Mouse (Mus musculus): ENCODE data around the gene Tvp23b. TPM values are rescaled to one million over a fixed set of nuclear protein-coding genes. Genes with fewer than 3 reads are reported as not detected.

Tvp23b gene
- polyA plus RNA-seq, 1 experiment from 2014 or later, result 37.5 TPM

DNA sequence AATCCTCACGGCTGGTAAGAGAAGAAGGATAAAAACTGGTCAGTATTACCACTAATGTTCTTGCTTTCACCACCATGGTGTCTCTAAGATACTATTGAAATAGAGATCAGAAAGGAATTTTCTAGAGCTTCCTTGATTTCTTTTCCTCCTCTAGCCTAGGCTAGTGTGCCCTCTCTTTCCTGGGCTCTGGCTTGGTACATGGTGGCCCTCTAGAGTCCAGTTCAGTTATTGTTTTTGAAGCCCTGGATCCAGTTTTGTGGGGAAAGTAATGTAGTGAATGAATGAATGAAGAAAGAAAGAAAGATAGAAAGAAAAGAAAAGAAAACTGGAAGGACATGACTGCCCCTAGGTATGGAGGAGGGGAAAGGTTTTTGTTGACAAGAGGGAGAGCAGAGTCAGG is 28.1 kb upstream of the Tvp23b start:
- DNase-seq (ENCODE audit: low spot score), result no peak
- no peak overlapping the region for H3K9ac ChIP-seq (ENCODE audit: low read length)
- H3K9me3 ChIP-seq (ENCODE audit: control insufficient read depth, low read length), result no peaks in the 10 kb centered on the region
- H3K27ac ChIP-seq (ENCODE audit: low read depth, low read length), result no peak overlapping the region
- no peak overlapping the region for H3K4me3 ChIP-seq (ENCODE audit: low read depth, low read length)
- ATAC-seq (replicated peaks; ENCODE audit: low FRiP score), result no peak
- no peaks in the 10 kb centered on the region; the same call in 1 of the 2 replicates for H3K4me1 ChIP-seq (replicated peaks; ENCODE audit: control insufficient read depth, insufficient read depth, low read length)
- no peaks in the 10 kb centered on the region for H3K27me3 ChIP-seq (ENCODE audit: control insufficient read depth, insufficient read depth, low read length)
- 64% methylated on average over 1 of the region's 1 CpGs for WGBS
- no peak overlapping the region for H3K4me2 ChIP-seq (ENCODE audit: low read depth, low read length, severe bottlenecking)
- no peaks in the 10 kb centered on the region for H3K36me3 ChIP-seq (ENCODE audit: control insufficient read depth, insufficient read depth, low read length)

DNA sequence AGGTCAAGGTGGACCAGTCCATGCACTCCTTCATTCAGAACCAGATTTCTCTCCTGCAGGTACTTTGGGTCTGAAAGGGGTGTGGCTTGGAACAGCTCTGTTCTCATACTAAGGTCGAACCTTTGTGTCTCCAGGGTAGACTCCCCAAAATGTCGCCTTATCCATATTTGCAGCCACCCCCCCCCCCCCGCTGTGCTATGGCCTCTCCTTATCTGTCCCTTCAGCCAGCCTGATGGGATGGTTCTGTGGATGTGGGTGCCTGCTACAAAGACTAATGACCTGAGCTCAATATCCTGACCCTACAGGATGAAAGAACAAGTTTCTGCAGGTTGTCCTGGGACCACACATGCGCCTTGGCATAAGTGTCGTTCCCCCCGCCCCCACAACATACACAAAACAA is 25.9 kb upstream of the Tvp23b start:
- H3K27me3 ChIP-seq (ENCODE audit: control insufficient read depth, insufficient read depth, low read length), result no peaks in the 10 kb centered on the region
- WGBS, result 88% methylated on average over 6 of the region's 6 CpGs

DNA sequence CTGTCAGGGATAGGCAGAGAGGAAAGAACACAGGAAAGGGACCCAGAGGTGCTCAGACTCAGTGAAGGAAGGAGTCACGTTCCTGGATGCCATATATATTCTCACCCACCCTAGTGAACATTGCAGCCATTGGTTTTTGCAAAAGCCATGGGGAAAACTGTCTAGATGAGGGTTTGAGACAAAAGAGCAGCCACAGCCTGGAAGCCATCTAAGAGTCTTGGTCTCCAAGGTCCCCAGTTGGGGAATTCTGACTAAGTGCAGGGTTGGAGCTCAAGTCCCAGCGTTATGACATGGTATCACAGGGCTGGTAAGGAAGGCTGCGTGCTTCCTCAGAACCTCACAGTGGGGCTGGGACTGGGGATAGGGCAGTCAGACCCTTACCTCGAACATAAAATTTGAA is 13.7 kb upstream of the Tvp23b start:
- Histone ChIP-seq H3K36me3 (ENCODE audit: control insufficient read depth, insufficient read depth, low read length) (no peaks in the 10 kb centered on the region), H3K9me3 (ENCODE audit: control insufficient read depth, low read length) (no peaks in the 10 kb centered on the region), H3K4me3 (ENCODE audit: low read depth, low read length) (no peak overlapping the region), H3K27me3 (ENCODE audit: control insufficient read depth, insufficient read depth, low read length) (no peaks in the 10 kb centered on the region), H3K27ac (ENCODE audit: low read depth, low read length) (no peak overlapping the region), H3K4me2 (ENCODE audit: low read depth, low read length, severe bottlenecking) (no peak overlapping the region), H3K9ac (ENCODE audit: low read length) (no peak overlapping the region), H3K4me1 (replicated peaks; ENCODE audit: control insufficient read depth, insufficient read depth, low read length) (no peaks in the 10 kb centered on the region)
- no peak for ATAC-seq (replicated peaks; ENCODE audit: low FRiP score)
- no peak for DNase-seq (ENCODE audit: low spot score)
- 77% methylated on average over 4 of the region's 4 CpGs for WGBS

More for the DNA sequence above, 25.9 kb upstream of the Tvp23b start:
- Histone ChIP-seq H3K27ac (ENCODE audit: low read depth, low read length) (no peak overlapping the region), H3K9ac (ENCODE audit: low read length) (no peak overlapping the region), H3K4me2 (ENCODE audit: low read depth, low read length, severe bottlenecking) (no peak overlapping the region), H3K4me1 (replicated peaks; ENCODE audit: control insufficient read depth, insufficient read depth, low read length) (no peaks in the 10 kb centered on the region), H3K36me3 (ENCODE audit: control insufficient read depth, insufficient read depth, low read length) (no peaks in the 10 kb centered on the region), H3K4me3 (ENCODE audit: low read depth, low read length) (no peak overlapping the region), H3K9me3 (ENCODE audit: control insufficient read depth, low read length) (no peaks in the 10 kb centered on the region)
- DNase-seq (ENCODE audit: low spot score), result no peak
- ATAC-seq (replicated peaks; ENCODE audit: low FRiP score), result no peak

DNA sequence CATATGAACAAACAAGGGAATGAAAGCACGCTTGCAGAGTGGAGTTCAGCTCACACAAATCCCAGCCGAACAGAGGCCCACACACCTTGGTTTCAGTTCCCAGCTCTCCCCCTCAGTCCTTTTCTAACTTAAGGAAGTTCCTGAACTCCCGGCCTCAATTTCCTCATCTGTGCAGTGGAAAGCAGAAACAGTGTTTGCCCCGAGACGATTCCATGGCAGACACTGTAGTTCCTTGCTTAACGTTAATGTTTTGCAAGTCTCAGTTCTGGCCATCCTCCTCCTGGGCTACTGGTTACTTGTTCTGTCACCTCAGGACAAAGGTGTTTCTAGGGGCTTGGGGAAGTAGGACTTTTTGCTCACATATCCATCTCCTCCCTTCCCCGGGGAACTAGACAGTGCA is 12.6 kb upstream of the Tvp23b start:
- Histone ChIP-seq H3K4me1 (replicated peaks; ENCODE audit: control insufficient read depth, insufficient read depth, low read length) (no peaks in the 10 kb centered on the region), H3K9me3 (ENCODE audit: control insufficient read depth, low read length) (no peaks in the 10 kb centered on the region), H3K9ac (ENCODE audit: low read length) (no peak overlapping the region), H3K4me2 (ENCODE audit: low read depth, low read length, severe bottlenecking) (no peak overlapping the region), H3K27me3 (ENCODE audit: control insufficient read depth, insufficient read depth, low read length) (no peaks in the 10 kb centered on the region), H3K4me3 (ENCODE audit: low read depth, low read length) (no peak overlapping the region), H3K27ac (ENCODE audit: low read depth, low read length) (no peak overlapping the region), H3K36me3 (ENCODE audit: control insufficient read depth, insufficient read depth, low read length) (no peaks in the 10 kb centered on the region)
- DNase-seq (ENCODE audit: low spot score) (no peak), ATAC-seq (replicated peaks; ENCODE audit: low FRiP score) (no peak)
- WGBS, result 86% methylated on average over 7 of the region's 7 CpGs

DNA sequence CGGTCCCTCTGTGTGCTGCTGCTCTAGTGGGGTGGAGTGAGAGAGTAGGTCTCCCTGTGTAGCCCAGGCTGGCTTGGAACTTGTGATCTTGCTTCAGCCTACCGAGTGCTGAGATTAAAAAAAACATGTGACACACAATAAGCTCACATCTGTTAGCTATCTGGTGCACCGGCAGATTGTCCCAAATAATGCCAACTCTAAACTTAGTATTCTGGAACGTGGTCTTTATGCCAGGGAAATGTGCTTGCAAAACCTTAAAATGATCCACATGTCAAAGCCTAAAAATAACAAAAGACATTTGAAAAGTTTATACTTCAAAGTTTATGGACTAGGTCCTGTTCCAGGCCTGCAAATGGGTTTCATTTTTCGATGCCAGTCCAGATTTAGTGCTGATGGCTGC is 10.1 kb upstream of the Tvp23b start:
- H3K36me3 ChIP-seq (ENCODE audit: control insufficient read depth, insufficient read depth, low read length), result no peaks in the 10 kb centered on the region
- ATAC-seq (replicated peaks; ENCODE audit: low FRiP score) (no peak), DNase-seq (ENCODE audit: low spot score) (no peak)
- H3K27me3 ChIP-seq (ENCODE audit: control insufficient read depth, insufficient read depth, low read length), result no peaks in the 10 kb centered on the region
- no peak overlapping the region for H3K4me2 ChIP-seq (ENCODE audit: low read depth, low read length, severe bottlenecking)
- H3K27ac ChIP-seq (ENCODE audit: low read depth, low read length), result no peak overlapping the region
- no peaks in the 10 kb centered on the region for H3K9me3 ChIP-seq (ENCODE audit: control insufficient read depth, low read length)
- 81% methylated on average over 5 of the region's 5 CpGs for WGBS
- no peaks in the 10 kb centered on the region for H3K4me1 ChIP-seq (replicated peaks; ENCODE audit: control insufficient read depth, insufficient read depth, low read length)
- no peak overlapping the region for H3K9ac ChIP-seq (ENCODE audit: low read length)
- no peak overlapping the region for H3K4me3 ChIP-seq (ENCODE audit: low read depth, low read length)

DNA sequence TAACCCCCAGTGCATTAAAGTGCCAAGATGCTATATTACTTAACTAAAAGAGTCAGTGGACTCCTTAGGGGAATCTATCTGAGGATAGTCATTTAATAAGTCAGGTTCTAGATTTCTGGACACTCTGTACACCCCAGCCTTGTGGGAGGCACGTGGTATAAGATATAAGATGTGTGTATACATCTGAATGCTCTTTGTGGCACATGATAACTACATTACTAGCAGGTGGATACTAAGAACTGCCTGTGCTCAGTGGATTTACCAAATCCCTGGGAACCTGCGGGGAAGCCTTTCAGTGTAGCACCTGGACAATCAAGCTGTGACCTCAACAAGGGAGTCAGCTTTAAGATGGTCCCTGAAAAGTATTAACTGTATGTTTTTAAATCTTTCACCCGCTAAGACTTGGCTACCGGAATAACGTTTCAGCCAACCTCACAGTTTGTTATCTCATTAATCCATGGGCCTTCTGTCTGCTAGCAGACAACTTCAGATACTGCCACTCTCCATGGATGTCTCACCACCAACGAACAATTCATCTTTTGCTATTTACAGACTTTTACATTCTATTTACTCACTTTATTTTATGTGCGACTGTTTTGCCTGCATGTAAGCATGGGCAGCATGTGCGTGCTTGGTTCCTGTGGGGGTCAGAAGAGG is 9.4 kb upstream of the Tvp23b start:
- H3K4me1 ChIP-seq (replicated peaks; ENCODE audit: control insufficient read depth, insufficient read depth, low read length), result no peaks in the 10 kb centered on the region
- WGBS, result 86% methylated on average over 8 of the region's 8 CpGs
- H3K27ac ChIP-seq (ENCODE audit: low read depth, low read length), result no peak overlapping the region
- no peaks in the 10 kb centered on the region for H3K36me3 ChIP-seq (ENCODE audit: control insufficient read depth, insufficient read depth, low read length)
- H3K4me2 ChIP-seq (ENCODE audit: low read depth, low read length, severe bottlenecking), result no peak overlapping the region
- H3K9me3 ChIP-seq (ENCODE audit: control insufficient read depth, low read length), result no peaks in the 10 kb centered on the region
- no peak overlapping the region for H3K9ac ChIP-seq (ENCODE audit: low read length)
- no peak for ATAC-seq (replicated peaks; ENCODE audit: low FRiP score)
- DNase-seq (ENCODE audit: low spot score), result no peak
- H3K4me3 ChIP-seq (ENCODE audit: low read depth, low read length), result no peak overlapping the region
- H3K27me3 ChIP-seq (ENCODE audit: control insufficient read depth, insufficient read depth, low read length), result no peaks in the 10 kb centered on the region

DNA sequence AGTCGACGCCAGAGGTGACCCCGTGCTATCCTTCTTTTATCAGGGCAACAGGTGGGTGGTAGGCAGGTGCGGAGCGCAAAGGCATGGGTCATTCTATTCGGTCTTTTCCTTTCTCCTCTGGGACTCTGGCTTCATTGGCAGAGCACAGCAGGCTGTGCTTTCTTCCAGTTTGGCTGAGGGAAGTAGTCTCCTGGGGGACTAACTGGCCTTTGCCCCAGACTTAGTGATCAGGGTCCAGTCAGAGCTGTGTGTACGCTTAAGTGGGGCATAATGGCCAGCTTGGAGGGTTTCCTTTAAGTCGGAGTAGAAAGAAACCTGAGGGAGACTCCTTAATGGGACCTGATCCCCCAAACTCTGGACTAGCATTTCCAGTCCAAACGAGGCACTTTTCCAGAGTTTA is 5.8 kb upstream of the Tvp23b start:
- ATAC-seq (replicated peaks; ENCODE audit: low FRiP score), result no peak
- Histone ChIP-seq H3K27me3 (ENCODE audit: control insufficient read depth, insufficient read depth, low read length) (no peaks in the 10 kb centered on the region), H3K4me1 (replicated peaks; ENCODE audit: control insufficient read depth, insufficient read depth, low read length) (no peaks in the 10 kb centered on the region), H3K4me2 (ENCODE audit: low read depth, low read length, severe bottlenecking) (no peak overlapping the region), H3K36me3 (ENCODE audit: control insufficient read depth, insufficient read depth, low read length) (no peaks in the 10 kb centered on the region), H3K9me3 (ENCODE audit: control insufficient read depth, low read length) (no peaks in the 10 kb centered on the region), H3K9ac (ENCODE audit: low read length) (no peak overlapping the region), H3K4me3 (ENCODE audit: low read depth, low read length) (no peak overlapping the region), H3K27ac (ENCODE audit: low read depth, low read length) (no peak overlapping the region)
- 76% methylated on average over 9 of the region's 9 CpGs for WGBS
- no peak for DNase-seq (ENCODE audit: low spot score)

DNA sequence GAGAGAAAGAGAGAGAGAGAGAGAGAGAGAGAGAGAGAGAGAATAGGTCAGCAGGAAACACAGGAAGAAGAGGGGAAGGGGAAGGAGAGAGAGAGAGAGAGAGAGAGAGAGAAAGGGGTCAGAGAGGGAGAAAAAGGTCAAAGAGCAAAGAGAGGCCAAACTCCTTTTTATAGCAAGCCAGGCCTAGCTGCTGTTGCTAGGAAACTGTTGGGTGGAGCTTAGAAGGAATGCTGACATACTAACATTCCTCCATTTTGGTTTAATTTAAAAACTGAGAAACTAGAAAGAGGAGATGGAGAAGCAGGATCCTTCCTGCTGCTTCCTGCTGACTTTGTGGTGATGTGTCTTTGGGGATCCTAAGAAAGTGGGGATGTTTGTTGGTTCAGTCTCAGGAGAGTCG is 3.6 kb upstream of the Tvp23b start:
- 77% methylated on average over 1 of the region's 1 CpGs for WGBS
- DNase-seq (ENCODE audit: low spot score), result no peak
- Histone ChIP-seq H3K4me1 (replicated peaks; ENCODE audit: control insufficient read depth, insufficient read depth, low read length) (no peaks in the 10 kb centered on the region), H3K4me2 (ENCODE audit: low read depth, low read length, severe bottlenecking) (no peak overlapping the region), H3K36me3 (ENCODE audit: control insufficient read depth, insufficient read depth, low read length) (no peaks in the 10 kb centered on the region), H3K9me3 (ENCODE audit: control insufficient read depth, low read length) (no peaks in the 10 kb centered on the region), H3K27ac (ENCODE audit: low read depth, low read length) (no peak overlapping the region), H3K9ac (ENCODE audit: low read length) (no peak overlapping the region), H3K27me3 (ENCODE audit: control insufficient read depth, insufficient read depth, low read length) (no peaks in the 10 kb centered on the region), H3K4me3 (ENCODE audit: low read depth, low read length) (no peak overlapping the region)
- no peak for ATAC-seq (replicated peaks; ENCODE audit: low FRiP score)

DNA sequence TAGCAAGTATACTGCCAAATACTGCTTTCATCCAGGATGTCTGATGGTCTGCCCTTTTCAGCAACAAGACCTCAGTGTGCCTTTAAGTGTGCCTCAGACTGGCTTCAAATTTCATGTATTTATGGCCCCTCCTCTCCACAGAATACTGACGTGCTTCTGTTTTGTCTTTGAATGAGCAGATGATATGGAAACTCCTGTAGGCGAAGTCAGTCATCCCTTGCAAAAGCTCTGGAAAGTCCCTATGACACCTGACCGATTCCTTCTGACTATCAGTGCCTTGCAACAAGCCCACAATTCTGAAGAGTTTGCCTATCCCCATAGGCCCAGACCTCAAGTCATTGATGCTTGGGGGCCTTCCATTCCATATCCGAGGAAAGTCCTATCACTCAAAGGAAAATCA is 2.8 kb upstream of the Tvp23b start:
- no peaks in the 10 kb centered on the region for H3K36me3 ChIP-seq (ENCODE audit: control insufficient read depth, insufficient read depth, low read length)
- no peaks in the 10 kb centered on the region for H3K27me3 ChIP-seq (ENCODE audit: control insufficient read depth, insufficient read depth, low read length)
- no peak overlapping the region for H3K9ac ChIP-seq (ENCODE audit: low read length)
- ATAC-seq (replicated peaks; ENCODE audit: low FRiP score), result no peak
- no peak for DNase-seq (ENCODE audit: low spot score)
- H3K9me3 ChIP-seq (ENCODE audit: control insufficient read depth, low read length), result no peaks in the 10 kb centered on the region
- H3K4me3 ChIP-seq (ENCODE audit: low read depth, low read length), result no peak overlapping the region
- H3K27ac ChIP-seq (ENCODE audit: low read depth, low read length), result no peak overlapping the region
- H3K4me1 ChIP-seq (replicated peaks; ENCODE audit: control insufficient read depth, insufficient read depth, low read length), result no peaks in the 10 kb centered on the region
- WGBS, result 91% methylated on average over 4 of the region's 4 CpGs
- H3K4me2 ChIP-seq (ENCODE audit: low read depth, low read length, severe bottlenecking), result no peak overlapping the region
